Mouse (Mus musculus) E14TG2a.4 (cell line): Measurements from ENCODE around the gene Tspan33.
A peak's percentile ranks its signal among the peaks of the same experiment; 100 is the strongest.

ENCODE experiments used
- H3K27me3 ChIP-seq: 2 replicates; pipeline ENCODE4 v1.6.1; 2014; ENCODE audit warnings: low read length, control low read depth; ENCODE audit not compliant: insufficient read depth
- H3K36me3 ChIP-seq: 2 replicates; pipeline ENCODE4 v1.6.1; 2014; ENCODE audit warnings: low read length, control low read depth; ENCODE audit not compliant: insufficient read depth
- H3K4me1 ChIP-seq: replicated peaks from 2 replicates; pipeline ENCODE4 v1.6.1; 2014; ENCODE audit warnings: low read depth, low read length, control low read depth
- H3K4me3 ChIP-seq: replicated peaks from 2 replicates; pipeline ENCODE4 v1.5.1; 2014; ENCODE audit warnings: mild to moderate bottlenecking, low read length
- H3K9me3 ChIP-seq: 2 replicates; pipeline ENCODE4 v1.6.1; 2014; ENCODE audit warnings: low read length, control low read depth
- CTCF ChIP-seq: conservative IDR thresholded peaks from 2 replicates; pipeline ENCODE4 v1.5.1; 2014; ENCODE audit warnings: low read length
- NANOG ChIP-seq: IDR thresholded peaks from 2 replicates; pipeline ENCODE4 v1.6.1; 2014; ENCODE audit warnings: borderline replicate concordance, low read length, mixed read lengths
- POU5F1 ChIP-seq: IDR thresholded peaks from 2 replicates; pipeline ENCODE4 v1.6.1; 2014; ENCODE audit warnings: low read length, borderline replicate concordance

The Tspan33 gene

DNA sequence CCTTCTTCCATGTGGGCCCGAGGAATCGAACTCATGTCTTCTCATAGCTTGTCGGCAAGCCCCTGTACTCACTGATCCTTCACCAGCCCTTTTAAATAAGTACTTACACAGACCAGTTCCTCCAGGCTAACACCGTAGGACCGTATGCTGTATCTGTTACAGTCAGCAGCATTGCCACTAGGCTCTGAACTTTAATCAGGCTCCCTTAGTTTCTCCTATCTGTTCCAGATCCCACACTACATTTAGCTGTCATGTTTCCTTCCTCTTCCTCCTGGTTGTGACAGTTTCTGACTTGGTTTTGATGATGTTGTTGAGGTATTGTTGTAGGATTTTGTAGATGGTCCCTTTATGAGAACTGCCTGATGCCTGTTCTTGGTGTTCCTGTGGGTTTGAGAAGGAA lies 10.1 kb downstream of the Tspan33 start:
- no peaks in the 10 kb centered on the region for H3K36me3 ChIP-seq
- H3K27me3 ChIP-seq: 0 out of 2 replicates have a peak, but pooled peaks cover 8% of the 10 kb centered on the region
- H3K4me1 ChIP-seq: peaks cover 3% of the 10 kb centered on the region
- TF ChIP-seq NANOG (no peak), CTCF (no peak), POU5F1 (no peak)
- no peak overlapping the region for H3K4me3 ChIP-seq
- H3K9me3 ChIP-seq: no peaks in the 10 kb centered on the region

DNA sequence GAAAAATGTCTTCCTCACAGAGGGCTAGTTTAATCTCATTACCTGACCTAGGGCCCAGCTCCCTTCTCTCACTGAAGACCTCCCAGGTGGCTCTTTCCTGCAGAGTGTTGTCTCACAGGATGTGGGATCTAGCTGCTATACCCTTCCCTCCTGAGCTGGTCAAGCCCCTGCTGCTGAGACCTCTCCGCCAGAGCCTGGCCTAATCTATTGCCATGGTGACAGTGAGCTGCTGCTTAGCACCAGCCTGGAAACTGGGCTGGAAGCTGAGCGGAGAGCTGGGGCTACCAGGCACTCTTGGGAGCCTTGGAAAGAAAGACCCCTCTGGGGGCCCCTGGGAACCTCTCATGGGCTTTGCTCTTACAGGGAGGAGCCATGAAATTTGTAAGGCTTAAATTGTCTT lies 13.9 kb downstream of the Tspan33 start:
- Histone ChIP-seq H3K9me3 (no peaks in the 10 kb centered on the region), H3K27me3 (peaks cover 5% of the 10 kb centered on the region; the same call in 1 of the 2 replicates), H3K4me1 (peaks cover 11% of the 10 kb centered on the region), H3K36me3 (no peaks in the 10 kb centered on the region), H3K4me3 (no peak overlapping the region)
- no peak for TF ChIP-seq NANOG
- TF ChIP-seq POU5F1: no peak
- no peak for TF ChIP-seq CTCF

DNA sequence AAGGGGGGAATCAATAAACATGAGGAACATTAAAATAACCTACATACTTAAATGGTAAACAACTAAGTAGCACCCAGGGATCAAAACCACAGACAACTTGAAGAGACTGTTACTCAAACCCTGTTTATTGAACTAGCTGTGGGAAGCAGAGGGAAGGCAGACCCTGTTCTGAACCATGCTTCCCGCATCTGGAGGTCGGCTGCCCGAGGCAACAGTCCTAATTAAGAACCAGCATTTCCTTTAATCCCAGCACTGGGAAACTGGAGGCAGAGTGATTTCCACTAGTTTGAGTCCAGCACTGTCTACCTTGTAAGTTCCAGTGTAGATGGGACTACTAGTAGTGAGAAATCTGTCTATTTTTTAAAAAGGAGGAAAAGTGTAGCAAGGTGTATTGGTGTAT lies 17.3 kb downstream of the Tspan33 start:
- Histone ChIP-seq H3K36me3 (no peaks in the 10 kb centered on the region), H3K27me3 (peaks cover 5% of the 10 kb centered on the region; the same call in 1 of the 2 replicates), H3K9me3 (no peaks in the 10 kb centered on the region), H3K4me3 (no peak overlapping the region), H3K4me1 (peaks cover 11% of the 10 kb centered on the region)
- no peak for TF ChIP-seq POU5F1
- no peak for TF ChIP-seq NANOG
- no peak for TF ChIP-seq CTCF

DNA sequence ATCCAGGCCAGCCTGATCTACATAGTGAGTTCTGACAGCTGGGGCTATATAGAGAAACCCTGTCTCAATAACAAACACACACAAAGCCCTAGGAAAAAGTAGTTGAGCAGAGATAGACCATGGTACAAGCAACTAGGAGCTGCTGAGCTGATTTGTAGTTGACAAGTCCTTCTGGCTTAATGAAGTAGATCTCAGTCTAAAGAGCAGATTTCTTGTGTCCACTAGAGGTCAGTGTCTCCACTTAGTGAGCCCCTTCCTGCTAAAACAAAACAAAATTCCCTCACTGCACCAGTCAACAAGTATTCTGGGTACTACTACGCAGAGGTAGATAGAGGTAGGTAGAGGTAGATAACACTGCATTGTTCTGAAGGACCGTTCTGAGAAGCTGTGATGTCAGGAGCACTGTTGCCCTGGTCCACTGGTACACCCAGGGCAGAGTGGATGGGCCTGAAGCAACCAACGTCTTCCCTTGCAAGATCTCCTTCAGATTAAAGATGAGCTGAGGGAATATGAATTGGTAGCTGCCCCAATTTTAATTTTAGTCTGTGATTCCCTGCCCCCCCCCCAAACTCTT lies 18.1 kb downstream of the Tspan33 start:
- Histone ChIP-seq H3K4me1 (peaks cover 18% of the 10 kb centered on the region), H3K27me3 (peaks cover 5% of the 10 kb centered on the region; the same call in 1 of the 2 replicates), H3K4me3 (no peak overlapping the region), H3K9me3 (no peaks in the 10 kb centered on the region), H3K36me3 (no peaks in the 10 kb centered on the region)
- TF ChIP-seq CTCF (peak; percentile 76), NANOG (no peak)

DNA sequence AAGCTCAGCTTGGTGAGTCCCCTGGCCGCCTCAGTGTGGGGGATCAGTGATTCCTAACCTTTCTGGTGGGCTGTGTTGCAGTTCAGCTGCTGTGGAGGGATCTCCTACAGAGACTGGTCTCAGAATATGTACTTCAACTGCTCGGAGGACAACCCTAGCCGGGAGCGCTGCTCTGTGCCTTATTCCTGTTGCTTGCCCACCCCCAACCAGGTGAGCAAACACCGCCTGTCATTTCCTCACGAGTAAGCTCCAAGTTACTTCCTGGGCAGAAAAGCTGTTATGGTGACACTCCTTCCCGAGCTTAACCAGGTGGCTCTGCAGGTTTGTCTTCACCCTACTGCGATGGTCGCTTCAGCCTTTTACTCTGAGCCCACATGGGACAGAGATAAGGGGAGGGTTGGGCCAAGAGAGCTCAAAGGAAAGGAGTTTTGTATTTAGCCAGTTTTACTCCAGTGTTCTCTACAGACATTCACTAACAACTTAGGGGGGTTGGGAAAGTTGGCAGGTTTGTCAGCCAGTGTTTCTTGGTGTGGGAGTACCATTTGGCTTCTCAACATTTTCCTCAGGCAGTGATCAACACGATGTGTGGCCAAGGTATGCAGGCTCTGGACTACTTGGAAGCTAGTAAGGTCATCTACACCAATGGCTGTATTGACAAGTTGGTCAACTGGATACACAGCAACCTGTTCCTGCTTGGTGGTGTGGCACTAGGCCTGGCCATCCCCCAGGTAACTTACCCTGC lies 22.8 kb downstream of the Tspan33 start:
- Histone ChIP-seq H3K36me3 (no peaks in the 10 kb centered on the region), H3K27me3 (peaks cover 9% of the 10 kb centered on the region), H3K4me1 (peaks cover 39% of the 10 kb centered on the region), H3K9me3 (no peaks in the 10 kb centered on the region), H3K4me3 (0 out of 2 replicates have a peak overlapping the region, but pooled peaks have one; percentile 73)
- TF ChIP-seq CTCF (no peak), NANOG (no peak), POU5F1 (no peak)

DNA sequence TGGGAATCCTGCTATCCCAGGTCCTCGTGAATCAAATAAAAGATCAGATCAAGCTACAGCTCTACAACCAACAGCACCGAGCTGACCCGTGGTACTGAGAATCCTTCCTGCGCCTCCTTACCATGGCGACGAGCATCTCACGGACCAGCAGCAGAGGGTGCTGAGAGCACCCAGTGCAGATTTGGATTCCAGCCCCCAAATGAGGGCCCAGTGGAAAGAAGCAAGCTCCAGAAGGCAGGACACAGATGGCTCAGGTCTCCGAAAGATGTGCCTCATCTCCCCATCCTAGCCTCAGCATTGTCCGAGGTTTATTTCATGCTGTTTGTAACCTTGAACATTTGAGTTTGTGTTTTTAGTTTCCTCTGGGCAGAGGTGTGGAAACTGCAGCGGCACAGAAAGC lies 23.5 kb downstream of the Tspan33 start:
- H3K4me3 ChIP-seq: peak overlapping the region; percentile 73
- H3K9me3 ChIP-seq: no peaks in the 10 kb centered on the region
- TF ChIP-seq POU5F1 (no peak), CTCF (no peak), NANOG (no peak)
- H3K27me3 ChIP-seq: peaks cover 15% of the 10 kb centered on the region
- peaks cover 39% of the 10 kb centered on the region for H3K4me1 ChIP-seq
- H3K36me3 ChIP-seq: no peaks in the 10 kb centered on the region

DNA sequence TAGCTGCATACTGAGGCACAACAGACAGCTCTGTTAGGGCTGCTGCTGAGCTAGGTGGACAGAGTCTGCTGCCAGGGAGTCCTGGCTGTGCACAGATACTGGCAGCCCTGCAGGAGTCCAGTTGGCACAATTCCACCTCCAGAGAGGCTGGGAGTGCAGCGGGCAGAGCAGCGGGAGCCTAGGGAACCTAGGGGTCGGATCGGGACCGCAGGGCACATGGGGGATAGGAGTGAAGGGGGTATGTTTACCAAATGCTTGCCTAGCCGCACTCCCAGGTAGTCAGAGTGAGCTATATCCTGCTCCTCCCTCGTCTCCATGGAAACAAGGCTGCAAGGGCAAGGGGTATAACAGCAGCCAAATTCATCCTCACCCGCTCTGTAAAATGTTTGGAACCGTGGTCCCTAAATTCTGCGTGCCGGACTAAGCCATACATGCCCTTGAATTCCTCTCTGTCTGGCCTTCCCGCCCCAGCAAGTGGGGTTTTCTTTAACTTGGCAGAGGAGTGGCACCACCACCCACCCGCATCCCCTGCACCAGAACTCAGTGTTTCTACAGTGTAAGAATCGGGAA lies 24.0 kb downstream of the Tspan33 start:
- Histone ChIP-seq H3K4me1 (peaks cover 39% of the 10 kb centered on the region), H3K27me3 (peaks cover 20% of the 10 kb centered on the region), H3K9me3 (no peaks in the 10 kb centered on the region), H3K36me3 (no peaks in the 10 kb centered on the region), H3K4me3 (peak overlapping the region; percentile 73)
- TF ChIP-seq CTCF (no peak), POU5F1 (no peak), NANOG (no peak)

DNA sequence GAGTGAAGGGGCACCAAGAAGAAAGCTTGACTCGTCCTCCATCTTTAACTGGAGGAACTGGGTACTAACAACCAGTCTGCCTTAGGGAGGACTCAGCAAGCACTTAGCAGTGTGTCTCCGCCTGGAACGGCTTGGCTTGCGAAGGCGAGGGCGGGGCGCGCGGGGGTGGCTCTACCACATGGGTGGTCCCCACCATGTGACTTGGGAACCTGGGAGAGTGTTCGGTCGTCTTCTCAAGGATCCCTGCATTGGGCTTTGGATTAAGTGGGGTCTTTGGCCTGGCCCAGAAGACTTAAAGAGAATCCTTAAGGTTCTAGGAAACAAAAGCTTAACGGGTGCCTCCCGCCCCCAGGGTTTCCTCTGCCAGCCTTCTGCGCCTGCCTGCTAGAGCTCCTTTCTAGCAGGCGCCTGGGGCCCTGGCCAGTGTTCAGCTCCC lies 24.9 kb downstream of the Tspan33 start:
- Histone ChIP-seq H3K27me3 (peaks cover 20% of the 10 kb centered on the region), H3K4me3 (peak overlapping the region; percentile 73), H3K4me1 (peaks cover 39% of the 10 kb centered on the region), H3K9me3 (no peaks in the 10 kb centered on the region), H3K36me3 (no peaks in the 10 kb centered on the region)
- TF ChIP-seq POU5F1 (no peak), CTCF (no peak), NANOG (no peak)
